Mouse (Mus musculus): ENCODE results near the gene Spata32. TPM values are rescaled to one million over a fixed set of nuclear protein-coding genes. Genes with fewer than 3 reads are reported as not detected.

The Spata32 gene
- polyA plus RNA-seq, 1 experiment from 2014 or later = not detected

DNA sequence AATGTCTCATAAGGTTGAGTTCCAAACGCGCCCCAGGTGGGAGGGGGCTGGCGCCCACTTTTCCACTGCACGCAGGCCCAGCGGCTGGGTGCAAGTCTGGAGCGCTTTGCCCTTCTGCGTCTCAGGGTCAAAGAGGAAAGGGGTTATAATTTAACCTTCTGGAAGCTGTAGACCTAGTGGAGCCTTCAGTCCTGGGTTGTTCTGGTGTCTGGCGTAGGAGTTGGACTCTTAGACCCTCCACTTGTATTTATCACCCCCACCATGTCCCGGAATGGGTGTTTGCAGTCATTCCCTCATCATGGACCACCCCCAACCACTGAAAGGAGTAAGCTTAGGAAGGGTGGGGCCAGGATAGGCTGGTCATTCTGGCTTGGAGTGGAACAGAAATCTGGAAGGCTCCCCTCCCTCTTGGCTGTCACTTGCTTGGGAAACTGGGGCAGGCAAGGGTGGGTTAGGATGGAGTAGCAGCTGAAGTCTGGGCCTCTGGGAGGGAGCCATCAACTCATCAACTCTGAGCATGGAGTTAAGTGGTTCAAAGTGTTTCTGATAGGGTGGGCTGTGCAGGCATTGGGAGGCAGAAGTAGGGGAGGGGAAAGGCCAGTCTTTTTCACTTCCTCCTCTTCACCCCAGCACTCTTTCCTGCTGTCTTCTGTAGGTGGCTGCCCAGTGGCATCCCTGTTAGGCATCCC is 46.4 kb downstream of the Spata32 start:
- Histone ChIP-seq H3K9ac (ENCODE audit: low read depth, low read length) (no peak overlapping the region), H3K9me3 (ENCODE audit: control insufficient read depth) (no peaks in the 10 kb centered on the region), H3K4me3 (ENCODE audit: low read depth, low read length) (peak overlapping the region; percentile 56; the same call in 1 of the 2 replicates), H3K4me2 (replicated peaks; ENCODE audit: low read depth) (peak overlapping the region; percentile 96; the same call in 1 of the 2 replicates), H3K27ac (ENCODE audit: low read depth, low read length) (no peak overlapping the region), H3K4me1 (replicated peaks; ENCODE audit: control insufficient read depth, insufficient read depth, low read length) (peaks cover 5% of the 10 kb centered on the region; the same call in 1 of the 2 replicates), H3K27me3 (replicated peaks; ENCODE audit: control insufficient read depth, insufficient read depth, low read length) (peaks cover 27% of the 10 kb centered on the region), H3K36me3 (ENCODE audit: control insufficient read depth, insufficient read depth) (no peaks in the 10 kb centered on the region)
- TF ChIP-seq CTCF (IDR thresholded peaks at IDR 0.05; ENCODE audit: low read depth) = no peak
- 53% methylated on average over 9 of the region's 9 CpGs for WGBS
- ATAC-seq = no peak

DNA sequence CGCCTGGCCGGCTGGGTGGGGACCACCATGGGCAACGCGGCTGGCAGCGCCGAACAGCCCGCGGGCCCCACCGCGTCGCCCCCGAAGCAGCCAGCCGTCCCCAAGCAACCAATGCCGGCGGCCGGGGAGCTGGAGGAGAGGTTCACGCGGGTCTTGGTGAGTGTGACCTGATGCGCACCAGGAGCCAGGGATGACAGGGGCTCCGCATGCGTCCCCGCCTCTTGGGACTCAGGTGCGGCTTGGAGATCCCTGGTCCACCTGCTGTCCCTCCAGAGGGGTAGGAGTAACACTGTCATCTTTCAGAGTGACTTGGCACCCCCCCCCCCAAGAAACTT is 47.0 kb downstream of the Spata32 start:
- 4% methylated on average over 23 of the region's 23 CpGs for WGBS
- H3K9me3 ChIP-seq (ENCODE audit: control insufficient read depth) = no peaks in the 10 kb centered on the region
- peak overlapping the region; percentile 42; the same call in 1 of the 2 replicates for H3K9ac ChIP-seq (ENCODE audit: low read depth, low read length)
- no peaks in the 10 kb centered on the region for H3K36me3 ChIP-seq (ENCODE audit: control insufficient read depth, insufficient read depth)
- no peak for TF ChIP-seq CTCF (IDR thresholded peaks at IDR 0.05; ENCODE audit: low read depth)
- peak overlapping the region; percentile 56 for H3K4me3 ChIP-seq (ENCODE audit: low read depth, low read length)
- peak overlapping the region; percentile 96 for H3K4me2 ChIP-seq (replicated peaks; ENCODE audit: low read depth)
- no peak overlapping the region for H3K27ac ChIP-seq (ENCODE audit: low read depth, low read length)
- ATAC-seq = no peak
- H3K4me1 ChIP-seq (replicated peaks; ENCODE audit: control insufficient read depth, insufficient read depth, low read length) = peaks cover 5% of the 10 kb centered on the region; the same call in 1 of the 2 replicates
- H3K27me3 ChIP-seq (replicated peaks; ENCODE audit: control insufficient read depth, insufficient read depth, low read length) = peaks cover 27% of the 10 kb centered on the region

DNA sequence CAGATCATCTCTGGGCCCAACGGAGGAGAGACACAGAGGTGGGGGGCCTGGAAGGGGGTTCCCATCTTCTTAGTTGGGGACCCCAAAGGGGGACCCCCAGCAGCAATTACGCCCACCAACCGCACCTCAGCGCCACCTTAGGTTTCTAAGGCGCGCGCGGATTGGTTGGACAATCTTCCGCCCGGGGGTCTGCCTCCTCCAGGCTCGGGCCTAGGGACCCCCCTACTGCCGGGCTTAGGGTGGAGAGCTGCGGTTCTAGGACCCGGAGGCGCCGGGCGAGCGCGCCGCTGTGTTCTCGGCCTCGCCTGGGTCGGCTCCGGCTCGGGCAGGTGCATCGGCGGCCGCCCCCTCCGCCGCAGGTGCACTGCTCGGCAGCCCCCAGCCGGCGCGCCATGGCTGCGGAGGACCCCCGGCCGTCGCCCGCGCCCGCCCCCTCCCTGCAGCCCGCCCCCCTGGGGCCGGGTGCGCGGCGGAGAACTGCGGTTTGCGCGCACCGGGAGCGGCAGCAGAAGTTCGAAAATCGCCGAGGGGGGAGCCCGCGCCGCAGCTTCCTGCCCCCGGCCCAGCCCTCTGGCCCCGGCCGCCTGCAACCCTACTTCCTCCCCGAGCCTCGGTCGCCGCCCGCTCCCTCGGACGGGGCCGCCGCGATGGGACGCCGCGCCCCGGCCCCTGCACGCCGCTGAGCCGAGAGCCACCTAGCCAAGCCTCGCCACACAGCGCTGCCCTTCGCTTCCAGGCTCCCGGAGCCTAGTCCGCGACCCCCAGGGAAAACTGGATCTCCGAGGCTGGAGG is 47.5 kb downstream of the Spata32 start, which contains the start of gene Fmnl1:
Fmnl1 (plus strand) TSS at position 614 of the 792 bp plus-strand sequence.
- Histone ChIP-seq H3K9me3 (ENCODE audit: control insufficient read depth) (no peaks in the 10 kb centered on the region), H3K36me3 (ENCODE audit: control insufficient read depth, insufficient read depth) (no peaks in the 10 kb centered on the region), H3K9ac (ENCODE audit: low read depth, low read length) (peak within 1 kb of the TSS; percentile 42; the same call in 1 of the 2 replicates), H3K4me1 (replicated peaks; ENCODE audit: control insufficient read depth, insufficient read depth, low read length) (peaks cover 5% of the 10 kb centered on the region; the same call in 1 of the 2 replicates), H3K27me3 (replicated peaks; ENCODE audit: control insufficient read depth, insufficient read depth, low read length) (peaks cover 27% of the 10 kb centered on the region), H3K4me2 (replicated peaks; ENCODE audit: low read depth) (peak within 1 kb of the TSS; percentile 96), H3K27ac (ENCODE audit: low read depth, low read length) (no peak within 1 kb of the TSS), H3K4me3 (ENCODE audit: low read depth, low read length) (peak within 1 kb of the TSS; percentile 56)
- no peak for TF ChIP-seq CTCF (IDR thresholded peaks at IDR 0.05; ENCODE audit: low read depth)
- WGBS = 1% methylated on average over 62 of the region's 84 CpGs
- peak; percentile 42; the same call in 1 of the 2 replicates for ATAC-seq

DNA sequence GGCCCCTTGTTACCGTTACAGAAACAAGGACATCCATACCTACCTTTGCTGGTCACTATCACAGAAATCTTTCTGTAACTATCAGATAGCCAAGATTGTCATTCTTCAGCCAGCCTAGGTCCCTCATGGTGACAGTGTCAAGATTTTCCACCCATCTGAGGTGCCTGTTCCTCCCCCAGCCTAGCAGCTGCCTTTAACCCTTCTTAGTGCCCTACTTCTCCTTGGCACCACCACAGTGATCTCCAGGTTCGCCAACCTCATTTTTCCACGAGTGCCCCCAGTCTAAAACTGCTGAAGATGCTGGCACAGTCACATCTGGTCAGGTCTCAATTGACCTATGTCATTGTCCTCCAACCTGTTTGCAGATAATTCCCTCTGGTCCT is 48.1 kb downstream of the Spata32 start:
- peak overlapping the region; percentile 96 for H3K4me2 ChIP-seq (replicated peaks; ENCODE audit: low read depth)
- no peak overlapping the region for H3K9ac ChIP-seq (ENCODE audit: low read depth, low read length)
- TF ChIP-seq CTCF (IDR thresholded peaks at IDR 0.05; ENCODE audit: low read depth) = no peak
- H3K9me3 ChIP-seq (ENCODE audit: control insufficient read depth) = no peaks in the 10 kb centered on the region
- peaks cover 27% of the 10 kb centered on the region for H3K27me3 ChIP-seq (replicated peaks; ENCODE audit: control insufficient read depth, insufficient read depth, low read length)
- no peak for ATAC-seq
- H3K4me1 ChIP-seq (replicated peaks; ENCODE audit: control insufficient read depth, insufficient read depth, low read length) = peaks cover 5% of the 10 kb centered on the region; the same call in 1 of the 2 replicates
- H3K27ac ChIP-seq (ENCODE audit: low read depth, low read length) = no peak overlapping the region
- H3K4me3 ChIP-seq (ENCODE audit: low read depth, low read length) = peak overlapping the region; percentile 56; the same call in 1 of the 2 replicates
- 44% methylated on average over 3 of the region's 3 CpGs for WGBS
- no peaks in the 10 kb centered on the region for H3K36me3 ChIP-seq (ENCODE audit: control insufficient read depth, insufficient read depth)

DNA sequence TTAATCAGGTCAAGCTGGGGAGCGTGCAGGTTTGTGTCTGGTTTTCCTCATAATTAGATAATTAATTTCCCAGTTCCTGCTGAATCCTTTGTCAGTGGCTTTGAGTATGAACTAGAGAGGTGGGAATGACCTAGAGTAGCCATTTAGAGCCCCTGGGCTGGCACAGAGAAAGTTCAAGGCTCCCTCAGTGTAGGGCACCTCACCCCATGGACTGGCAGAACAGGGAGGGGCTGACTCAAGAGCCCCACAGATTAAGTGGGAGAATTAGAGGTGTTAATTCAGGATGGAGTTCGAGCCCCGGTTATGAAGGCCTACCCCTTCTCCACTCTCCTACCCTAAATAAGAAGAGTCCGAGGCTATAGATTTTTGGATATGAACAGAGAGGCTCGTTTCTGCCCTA is 48.6 kb downstream of the Spata32 start:
- no peak overlapping the region for H3K4me3 ChIP-seq (ENCODE audit: low read depth, low read length)
- H3K9me3 ChIP-seq (ENCODE audit: control insufficient read depth) = no peaks in the 10 kb centered on the region
- no peaks in the 10 kb centered on the region for H3K36me3 ChIP-seq (ENCODE audit: control insufficient read depth, insufficient read depth)
- peaks cover 27% of the 10 kb centered on the region for H3K27me3 ChIP-seq (replicated peaks; ENCODE audit: control insufficient read depth, insufficient read depth, low read length)
- no peak overlapping the region for H3K27ac ChIP-seq (ENCODE audit: low read depth, low read length)
- no peak for ATAC-seq
- H3K4me2 ChIP-seq (replicated peaks; ENCODE audit: low read depth) = no peak overlapping the region
- H3K4me1 ChIP-seq (replicated peaks; ENCODE audit: control insufficient read depth, insufficient read depth, low read length) = peaks cover 5% of the 10 kb centered on the region; the same call in 1 of the 2 replicates
- WGBS = 92% methylated on average over 5 of the region's 5 CpGs
- no peak overlapping the region for H3K9ac ChIP-seq (ENCODE audit: low read depth, low read length)
- no peak for TF ChIP-seq CTCF (IDR thresholded peaks at IDR 0.05; ENCODE audit: low read depth)

DNA sequence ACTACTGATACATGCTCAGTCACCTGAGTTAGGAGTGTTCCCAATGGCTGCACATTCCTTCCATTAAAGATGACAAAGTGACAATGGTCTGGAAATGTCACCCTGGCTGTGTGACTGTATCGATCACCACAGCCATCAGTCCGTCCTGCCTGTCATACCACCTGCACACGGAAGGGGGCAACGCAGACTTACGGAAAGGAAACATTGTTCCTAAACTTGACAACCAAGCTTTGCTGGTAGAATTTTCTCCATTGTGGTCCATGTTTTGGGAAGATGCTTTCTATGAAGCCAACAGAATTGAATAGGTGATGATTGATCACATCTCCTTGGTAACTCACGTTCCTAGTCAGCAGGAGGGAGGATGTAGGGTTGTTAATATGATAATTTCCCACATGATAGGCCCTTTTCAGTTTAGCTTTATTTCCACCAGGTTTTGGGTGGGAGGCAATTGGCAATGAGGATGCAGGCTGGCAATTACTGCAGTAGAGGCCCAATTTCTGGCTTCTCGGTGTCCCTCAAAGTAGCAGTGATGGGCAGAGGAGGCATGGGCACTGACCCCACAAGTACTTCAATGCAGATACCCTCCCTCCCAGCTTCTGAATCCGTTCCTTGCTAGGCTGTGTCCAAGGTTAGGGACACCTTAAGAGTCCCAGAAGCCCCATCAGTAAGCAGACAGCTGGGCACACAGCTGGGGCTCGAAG is 49.4 kb downstream of the Spata32 start:
- peak; percentile 99 for TF ChIP-seq CTCF (IDR thresholded peaks at IDR 0.05; ENCODE audit: low read depth)
- no peaks in the 10 kb centered on the region for H3K36me3 ChIP-seq (ENCODE audit: control insufficient read depth, insufficient read depth)
- no peak for ATAC-seq
- H3K9ac ChIP-seq (ENCODE audit: low read depth, low read length) = no peak overlapping the region
- no peak overlapping the region for H3K4me2 ChIP-seq (replicated peaks; ENCODE audit: low read depth)
- WGBS = 26% methylated on average over 9 of the region's 9 CpGs
- H3K27me3 ChIP-seq (replicated peaks; ENCODE audit: control insufficient read depth, insufficient read depth, low read length) = peaks cover 27% of the 10 kb centered on the region
- H3K9me3 ChIP-seq (ENCODE audit: control insufficient read depth) = no peaks in the 10 kb centered on the region
- H3K4me1 ChIP-seq (replicated peaks; ENCODE audit: control insufficient read depth, insufficient read depth, low read length) = peaks cover 5% of the 10 kb centered on the region; the same call in 1 of the 2 replicates
- H3K27ac ChIP-seq (ENCODE audit: low read depth, low read length) = no peak overlapping the region
- no peak overlapping the region for H3K4me3 ChIP-seq (ENCODE audit: low read depth, low read length)
